Mouse (Mus musculus): ENCODE results near the gene Psmd13.
"Not testable (repeated sequence)": the region's sequence is repeated elsewhere in the genome, so short reads cannot be mapped to it uniquely, and the experiment has no call there.

Psmd13 gene

GRCm38 (mm10) chr7:140856785-140857549 is 24.8 kb upstream of the Psmd13 start, which contains the start of gene Ric8a:
TSS of gene Ric8a (plus strand) at chr7:140856957.
- DNase-seq: peak; percentile 82

GRCm38 (mm10) chr7:140857550-140858505 is 23.9 kb upstream of the Psmd13 start, which contains the start of gene Bet1l:
TSS of gene Bet1l (minus strand) at chr7:140857577.
- DNase-seq: no peak

DNA sequence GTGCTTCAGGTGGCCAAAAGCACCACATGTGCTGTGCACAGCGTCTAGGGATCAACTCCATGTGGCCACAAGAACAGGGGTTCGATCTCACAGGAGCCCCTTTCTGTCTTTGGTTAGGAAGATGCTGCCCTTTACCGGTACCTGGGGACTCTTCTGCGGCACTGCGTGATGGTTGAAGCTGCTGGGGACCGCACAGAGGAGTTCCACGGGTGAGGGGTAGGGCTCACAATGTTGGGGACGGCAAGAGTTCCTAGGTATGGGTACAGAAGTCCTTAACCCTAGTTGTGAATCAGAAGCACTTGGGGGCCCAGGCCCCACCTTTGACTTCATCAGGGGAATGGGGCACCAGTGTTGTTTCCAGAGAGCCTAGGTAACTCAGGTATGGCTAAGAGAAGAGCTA is 23.0 kb upstream of the Psmd13 start:
- no peak for DNase-seq

- no peak for DNase-seq
Observed at GRCm38 (mm10) chr7:140859997-140860396, 21.8 kb upstream of the Psmd13 start.

DNA sequence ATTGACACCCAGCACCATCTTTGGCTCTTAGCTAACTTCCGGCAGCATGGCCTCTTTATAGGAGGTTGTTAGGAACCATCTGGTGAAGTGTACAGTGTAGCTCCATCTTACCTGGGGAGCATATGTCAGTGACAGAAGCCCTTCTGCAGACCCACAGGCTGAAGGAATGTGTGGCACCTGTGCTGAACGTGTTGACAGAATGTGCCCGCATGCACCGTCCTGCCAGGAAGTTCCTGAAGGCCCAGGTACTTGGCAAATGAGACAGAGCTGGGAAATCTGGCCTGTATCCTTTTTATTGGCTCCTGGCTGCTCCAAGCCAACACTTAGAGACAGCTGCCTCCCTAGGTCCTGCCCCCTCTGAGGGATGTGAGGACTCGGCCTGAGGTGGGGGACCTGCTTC is 21.0 kb upstream of the Psmd13 start:
- no peak for DNase-seq

DNA sequence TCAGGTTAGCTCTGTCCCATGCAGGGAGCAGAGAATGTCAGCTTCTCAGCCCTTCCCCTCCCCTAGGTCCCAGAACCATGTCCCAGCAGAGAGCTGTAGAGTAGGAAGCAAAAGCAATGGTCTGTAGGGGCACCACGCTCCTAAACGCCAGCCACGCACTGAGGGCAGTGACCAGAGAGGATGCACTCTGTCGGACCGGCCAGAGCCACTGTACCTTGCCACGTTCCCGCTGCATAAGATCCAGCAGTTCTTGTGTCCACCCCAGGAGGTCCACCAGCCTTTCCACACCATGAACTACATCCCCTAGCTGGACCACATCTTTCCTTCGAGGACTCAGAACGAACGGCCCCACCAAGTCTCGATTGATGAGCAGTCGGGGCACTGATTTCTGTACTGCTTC is 17.0 kb upstream of the Psmd13 start:
- DNase-seq: no peak

- DNase-seq: no peak
Observed at GRCm38 (mm10) chr7:140874224-140874623, 7.5 kb upstream of the Psmd13 start.

GRCm38 (mm10) chr7:140877364-140877763 is 4.4 kb upstream of the Psmd13 start:
- DNase-seq: no peak

- no peak for DNase-seq
Observed at GRCm38 (mm10) chr7:140879355-140879754, 2.4 kb upstream of the Psmd13 start.

DNA sequence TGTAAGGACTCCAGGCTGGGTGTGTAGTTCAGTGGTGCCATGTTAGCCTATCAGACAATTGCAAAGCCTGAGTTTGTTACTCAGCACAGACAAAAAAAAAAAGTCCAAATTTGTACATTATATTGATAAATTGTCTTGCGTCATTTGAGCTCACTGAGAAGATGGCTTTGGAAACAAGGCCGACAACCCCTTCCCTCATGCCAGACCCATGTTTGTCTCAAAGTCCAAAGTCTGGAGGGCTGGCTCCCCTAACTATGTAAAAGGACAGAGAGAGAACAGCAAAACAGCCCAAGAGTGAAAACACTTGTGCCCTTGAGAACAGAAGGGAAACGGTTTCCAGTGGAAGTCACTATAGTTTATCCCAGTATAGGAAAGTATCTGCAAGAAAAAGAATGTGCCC is 1.3 kb upstream of the Psmd13 start:
- DNase-seq: no peak

- no peak for DNase-seq
Observed at GRCm38 (mm10) chr7:140880865-140881515, 778 bp upstream of the Psmd13 start.

DNA sequence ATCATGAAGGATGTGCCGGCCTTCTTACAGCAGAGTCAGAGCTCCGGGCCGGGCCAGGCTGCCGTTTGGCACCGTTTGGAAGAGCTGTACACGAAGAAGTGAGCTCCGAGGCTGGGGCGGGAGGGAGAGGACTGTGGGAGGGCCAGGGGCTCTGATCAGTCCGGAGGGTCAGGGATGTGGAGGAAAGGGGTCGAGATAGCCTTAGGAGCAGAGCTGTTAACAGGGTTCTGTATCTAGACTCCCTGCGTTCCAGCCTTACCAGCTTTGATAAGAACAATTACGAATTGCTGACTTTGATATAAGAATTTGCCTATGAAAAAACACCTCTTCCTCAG is 668 bp downstream of the Psmd13 start:
- DNase-seq: no peak

- not testable (repeated sequence) for DNase-seq
Observed at GRCm38 (mm10) chr7:140890636-140891035, 8.9 kb downstream of the Psmd13 start.

DNA sequence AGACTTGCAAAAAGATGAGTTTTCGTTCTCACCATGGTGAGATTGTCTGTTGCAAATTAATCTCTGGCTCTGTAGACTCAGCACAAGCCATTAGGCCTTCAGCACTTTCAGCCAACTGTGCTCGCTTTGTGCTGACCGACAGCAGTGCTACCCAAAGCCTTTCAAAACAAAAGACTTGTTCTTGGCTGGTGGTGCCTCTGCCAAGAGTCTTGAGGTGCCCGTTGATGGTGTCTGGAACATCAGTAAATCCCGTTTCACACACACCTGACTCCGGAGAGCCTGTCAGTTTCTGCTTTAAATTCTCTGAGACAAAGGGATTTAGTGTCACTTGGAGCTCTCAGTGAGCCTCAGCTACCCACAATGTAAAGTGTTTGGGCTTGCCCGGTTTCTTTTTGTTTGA is 12.3 kb downstream of the Psmd13 start:
- no peak for DNase-seq

DNA sequence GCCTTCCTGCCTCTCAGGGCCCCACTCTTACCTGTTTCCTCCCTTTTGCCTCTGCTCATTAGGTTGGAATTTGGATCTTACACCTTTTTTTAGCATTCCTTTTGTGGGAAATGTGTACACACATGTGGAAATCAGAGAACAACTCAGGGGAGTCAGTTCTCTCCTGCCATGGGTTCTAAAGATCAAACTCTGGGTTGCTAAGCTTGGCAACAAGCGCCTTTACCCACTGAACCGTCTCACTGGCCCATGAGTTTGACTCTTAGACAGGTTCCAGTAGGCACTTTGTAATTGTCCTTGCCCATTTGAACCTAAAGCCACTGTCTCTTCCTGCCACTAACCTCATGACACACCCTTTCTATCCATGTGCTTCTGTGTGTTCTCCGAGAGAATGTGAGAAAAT is 12.8 kb downstream of the Psmd13 start:
- DNase-seq: no peak

GRCm38 (mm10) chr7:140897863-140898262 is 16.1 kb downstream of the Psmd13 start:
- DNase-seq: no peak

GRCm38 (mm10) chr7:140899121-140899520 is 17.4 kb downstream of the Psmd13 start:
- DNase-seq: no peak

GRCm38 (mm10) chr7:140900220-140900619 is 18.5 kb downstream of the Psmd13 start, which contains the start of gene Cox8b:
TSS of gene Cox8b (minus strand) at chr7:140900446.
- no peak for DNase-seq

GRCm38 (mm10) chr7:140902036-140902875 is 20.5 kb downstream of the Psmd13 start:
- DNase-seq: no peak

- DNase-seq: peak; percentile 80
Observed at GRCm38 (mm10) chr7:140903212-140903611, 21.4 kb downstream of the Psmd13 start.

GRCm38 (mm10) chr7:140905642-140906081 is 23.9 kb downstream of the Psmd13 start:
- no peak for DNase-seq

GRCm38 (mm10) chr7:140907131-140907530 is 25.4 kb downstream of the Psmd13 start:
- no peak for DNase-seq

All from right cerebral cortex, postnatal 14 days (tissue).